Mouse (Mus musculus) olfactory bulb, adult 2 months (tissue): ENCODE results near the gene Cnp. TPM values are rescaled to one million over a fixed set of nuclear protein-coding genes. Genes with fewer than 3 reads are reported as not detected.
"Not testable (repeated sequence)": the region's sequence is repeated elsewhere in the genome, so short reads cannot be mapped to it uniquely, and the experiment has no call there.

Source experiments
- H3K27ac ChIP-seq: fragments of 200-500 bp; 2 replicates; pipeline ENCODE4 v1.5.1; 2012; ENCODE audit warnings: low read depth, low read length; ENCODE audit not compliant: insufficient read depth
- H3K4me1 ChIP-seq: fragments of 200-500 bp; 2 replicates; pipeline ENCODE4 v1.6.1; 2012; ENCODE audit warnings: low read length; ENCODE audit not compliant: control insufficient read depth, insufficient read depth
- H3K4me3 ChIP-seq: fragments of 200-500 bp; 2 replicates; pipeline ENCODE4 v1.5.1; 2012; ENCODE audit warnings: mild to moderate bottlenecking, low read depth, low read length, moderate library complexity; ENCODE audit not compliant: insufficient read depth
- CTCF ChIP-seq: fragments of 200-500 bp; IDR thresholded peaks from 2 replicates; pipeline ENCODE4 v1.5.1; 2012; ENCODE audit warnings: low read depth, mild to moderate bottlenecking, low read length, moderate library complexity; ENCODE audit not compliant: insufficient read depth
- POLR2A ChIP-seq: fragments of 200-500 bp; IDR thresholded peaks from 2 replicates; pipeline ENCODE4 v1.6.1; 2012; ENCODE audit warnings: mild to moderate bottlenecking, low read depth, low read length, moderate library complexity; ENCODE audit not compliant: insufficient read depth
- WGBS: fragments of 180-500 bp; shearing (Covaris S2); methylation state at CpG from one replicate; pipeline ENCODE4 v1.1.7; 2018; 5-methylcytosine and 5-hydroxymethylcytosine counted together
- polyA plus RNA-seq: library from polyadenylated mRNA; stranded (reverse); fragments of >200 nt; gene quantifications from 2 replicates; pipeline ENCODE4 v1.2.4, GENCODE M21; 2012; ENCODE audit warnings: low replicate concordance; ENCODE audit not compliant: missing spikeins, insufficient read depth, insufficient read length

The Cnp gene
- polyA plus RNA-seq, 1 experiment = not detected

- TF ChIP-seq POLR2A (no peak), CTCF (no peak)
Measured at GRCm38 (mm10) chr11:100580275-100580674, 5.6 kb downstream of the Cnp start.

GRCm38 (mm10) chr11:100581756-100582155 is 7.1 kb downstream of the Cnp start:
- Histone ChIP-seq H3K4me1 (peaks cover 10% of the 10 kb centered on the region; the same call in 1 of the 2 replicates), H3K27ac (no peak overlapping the region), H3K4me3 (no peak overlapping the region)
- 27% methylated on average over 4 of the region's 4 CpGs for WGBS
- TF ChIP-seq CTCF = no peak
- no peak for TF ChIP-seq POLR2A

More at GRCm38 (mm10) chr11:100580275-100580674, 5.6 kb downstream of the Cnp start:
- WGBS = 91% methylated on average over 13 of the region's 13 CpGs
- peaks cover 23% of the 10 kb centered on the region for H3K4me1 ChIP-seq
- H3K27ac ChIP-seq = no peak overlapping the region
- no peak overlapping the region for H3K4me3 ChIP-seq

GRCm38 (mm10) chr11:100582413-100582812 is 7.7 kb downstream of the Cnp start:
- 87% methylated on average over 1 of the region's 1 CpGs for WGBS
- H3K27ac ChIP-seq, H3K4me3 ChIP-seq, H3K4me1 ChIP-seq: not testable (repeated sequence)

- TF ChIP-seq POLR2A = no peak
- no peak for TF ChIP-seq CTCF
- Histone ChIP-seq H3K4me3 (no peak overlapping the region), H3K4me1 (0 out of 2 replicates have a peak, but pooled peaks cover 8% of the 10 kb centered on the region), H3K27ac (no peak overlapping the region)
- 53% methylated on average over 2 of the region's 2 CpGs for WGBS
Measured at GRCm38 (mm10) chr11:100582836-100583235, 8.1 kb downstream of the Cnp start.

GRCm38 (mm10) chr11:100584561-100584961 is 9.9 kb downstream of the Cnp start:
- Histone ChIP-seq H3K4me1 (0 out of 2 replicates have a peak, but pooled peaks cover 5% of the 10 kb centered on the region), H3K4me3 (no peak overlapping the region), H3K27ac (no peak overlapping the region)
- 81% methylated on average over 7 of the region's 7 CpGs for WGBS
- no peak for TF ChIP-seq CTCF
- no peak for TF ChIP-seq POLR2A

- Histone ChIP-seq H3K4me3 (no peak overlapping the region), H3K4me1 (0 out of 2 replicates have a peak, but pooled peaks cover 5% of the 10 kb centered on the region), H3K27ac (no peak overlapping the region)
- no peak for TF ChIP-seq CTCF
- TF ChIP-seq POLR2A = no peak
- WGBS = 92% methylated on average over 3 of the region's 3 CpGs
Measured at GRCm38 (mm10) chr11:100585148-100585547, 10.4 kb downstream of the Cnp start.

GRCm38 (mm10) chr11:100588462-100588861 is 13.8 kb downstream of the Cnp start:
- 77% methylated on average over 2 of the region's 2 CpGs for WGBS
- Histone ChIP-seq H3K27ac (no peak overlapping the region), H3K4me1 (no peaks in the 10 kb centered on the region), H3K4me3 (no peak overlapping the region)
- no peak for TF ChIP-seq POLR2A
- no peak for TF ChIP-seq CTCF

GRCm38 (mm10) chr11:100592346-100593046 is 17.8 kb downstream of the Cnp start:
- Histone ChIP-seq H3K4me3 (no peak overlapping the region), H3K4me1 (no peaks in the 10 kb centered on the region), H3K27ac (0 out of 2 replicates have a peak overlapping the region, but pooled peaks have one; percentile 45)
- no peak for TF ChIP-seq CTCF
- no peak for TF ChIP-seq POLR2A
- WGBS = 36% methylated on average over 11 of the region's 11 CpGs

- Histone ChIP-seq H3K4me1 (no peaks in the 10 kb centered on the region), H3K27ac (no peak overlapping the region), H3K4me3 (no peak overlapping the region)
- WGBS = 80% methylated on average over 7 of the region's 7 CpGs
- TF ChIP-seq CTCF = no peak
- TF ChIP-seq POLR2A = no peak
Measured at GRCm38 (mm10) chr11:100594608-100595007, 19.9 kb downstream of the Cnp start.
